Mouse (Mus musculus): ENCODE data around the gene Birc6.
"Not testable (repeated sequence)": the region's sequence is repeated elsewhere in the genome, so short reads cannot be mapped to it uniquely, and the experiment has no call there.

The Birc6 gene

GRCm38 (mm10) chr17:74564151-74564550, 36.1 kb downstream of the Birc6 start:
- DNase-seq: no peak

GRCm38 (mm10) chr17:74569219-74569618, 41.1 kb downstream of the Birc6 start:
- no peak for DNase-seq

DNA sequence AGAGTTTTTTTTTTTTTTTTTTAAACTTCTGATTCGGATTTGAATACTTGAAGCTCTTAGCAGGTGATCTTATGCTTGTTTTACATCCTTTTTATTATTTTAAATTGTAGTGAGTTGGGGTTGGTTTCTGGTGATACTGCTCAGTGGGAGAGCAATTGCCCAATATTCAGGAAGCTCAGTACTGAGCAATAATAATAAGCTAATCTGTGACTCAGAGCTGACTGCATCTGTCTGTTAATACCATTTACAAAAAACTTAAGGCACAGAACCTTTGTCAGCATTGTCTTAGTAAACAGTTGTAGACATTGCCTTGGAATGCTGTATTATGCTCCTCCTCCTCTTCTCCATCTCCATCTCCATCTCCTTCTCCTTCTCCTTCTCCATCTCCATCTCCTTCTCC, 42.5 kb downstream of the Birc6 start:
- no peak for DNase-seq

- DNase-seq: no peak
These were observed 49.1 kb downstream of the Birc6 start for GRCm38 (mm10) chr17:74577173-74577572.

- DNase-seq: no peak
These were observed 51.5 kb downstream of the Birc6 start for GRCm38 (mm10) chr17:74579586-74579985.

GRCm38 (mm10) chr17:74580738-74581137, 52.6 kb downstream of the Birc6 start:
- no peak for DNase-seq

- no peak for DNase-seq
These were observed 58.7 kb downstream of the Birc6 start for GRCm38 (mm10) chr17:74586768-74587167.

DNA sequence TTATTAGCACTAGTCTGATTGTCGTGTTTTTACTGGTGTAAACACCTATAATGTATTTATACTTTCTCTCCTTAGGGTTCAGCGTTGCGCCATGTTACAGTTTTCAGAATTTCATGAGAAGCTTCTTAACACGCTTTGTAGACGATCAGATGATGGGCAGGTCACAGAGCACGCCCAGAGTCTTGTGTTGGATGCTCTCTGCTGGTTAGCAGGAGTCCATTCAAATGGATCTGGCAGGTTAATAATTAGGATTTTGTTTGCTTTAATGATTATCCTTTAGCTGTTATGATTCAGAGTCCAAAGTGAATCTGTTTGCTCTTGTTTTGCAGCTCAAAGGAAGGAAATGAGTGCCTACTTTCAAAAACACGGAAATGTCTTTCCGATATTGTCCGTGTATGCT, 70.8 kb downstream of the Birc6 start:
- DNase-seq: peak; percentile 49

GRCm38 (mm10) chr17:74599396-74599795, 71.3 kb downstream of the Birc6 start:
- DNase-seq: no peak

DNA sequence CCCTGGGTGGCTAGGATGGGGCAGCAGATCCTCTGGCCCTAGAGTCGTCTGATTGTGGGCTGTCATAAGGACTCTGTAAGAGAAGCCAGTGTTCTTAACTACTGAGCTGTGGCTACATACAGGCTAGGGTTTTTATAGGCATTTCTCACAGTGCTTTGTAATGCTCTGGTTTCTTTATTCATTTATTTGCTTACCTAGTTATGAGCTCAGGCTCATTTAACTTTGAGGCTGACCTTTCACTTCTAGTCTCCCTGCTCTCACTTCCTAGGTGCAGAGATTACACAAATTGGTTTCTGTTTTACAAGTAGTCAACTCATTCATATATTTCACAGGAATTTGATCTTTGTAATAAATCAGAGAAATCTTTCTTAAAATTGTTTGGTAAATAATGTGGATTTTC, 73.1 kb downstream of the Birc6 start:
- no peak for DNase-seq

DNA sequence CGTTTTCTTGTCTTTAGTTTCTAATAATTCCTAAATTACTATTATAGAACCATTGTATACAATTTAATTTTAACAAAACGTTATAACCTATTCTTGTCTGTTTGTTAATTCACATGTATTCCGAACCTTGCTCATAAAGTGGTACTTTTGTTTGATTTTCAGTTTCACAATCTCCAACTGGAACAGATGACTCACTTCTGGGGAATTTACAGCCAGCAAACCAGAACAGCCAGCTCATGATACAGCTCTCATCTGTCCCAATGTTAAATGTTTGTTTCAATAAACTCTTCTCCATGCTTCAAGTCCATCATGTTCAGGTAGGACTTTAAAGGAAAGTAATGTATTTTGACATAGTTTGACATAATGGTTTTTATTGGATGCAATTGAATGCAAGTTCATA, 102.7 kb downstream of the Birc6 start:
- no peak for DNase-seq

DNA sequence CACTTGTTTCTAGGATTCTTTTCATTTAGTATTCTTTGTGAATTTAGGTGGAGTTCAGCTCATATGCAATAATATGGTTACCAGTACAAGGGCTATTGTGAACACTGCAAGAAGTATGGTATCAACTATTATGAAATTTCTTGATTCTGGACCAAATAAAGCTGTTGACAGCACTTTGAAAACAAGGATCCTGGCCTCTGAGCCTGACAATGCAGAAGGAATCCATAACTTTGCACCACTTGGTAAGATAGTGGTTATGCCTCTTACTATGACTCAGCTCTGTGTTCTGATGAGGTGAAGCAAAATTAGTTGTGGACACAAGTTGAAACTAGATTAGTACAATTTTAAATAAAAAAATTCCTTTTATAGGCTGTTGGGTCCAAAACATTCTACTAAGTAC, 114.3 kb downstream of the Birc6 start:
- no peak for DNase-seq

GRCm38 (mm10) chr17:74658362-74658761, 130.3 kb downstream of the Birc6 start:
- no peak for DNase-seq

- DNase-seq: no peak
These were observed 139.9 kb downstream of the Birc6 start for GRCm38 (mm10) chr17:74668010-74668409.

DNA sequence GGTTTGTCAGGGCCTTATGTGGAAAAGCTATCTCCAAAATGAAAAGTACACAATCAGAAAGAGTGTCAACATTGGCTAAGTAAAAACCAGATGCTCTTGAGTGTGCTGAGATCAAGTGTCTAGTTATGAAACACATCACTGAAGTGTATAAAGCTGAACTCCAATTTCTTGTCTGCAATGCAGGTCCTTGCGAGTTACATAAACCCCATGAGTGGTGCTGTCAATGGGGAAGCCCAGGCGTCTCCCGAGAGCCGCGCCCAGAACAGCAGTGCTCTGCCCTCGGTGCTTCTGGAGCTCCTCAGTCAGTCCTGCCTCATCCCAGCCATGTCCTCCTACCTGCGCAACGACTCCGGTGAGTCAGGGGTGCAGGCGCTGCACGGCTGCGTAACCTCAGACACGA, 141.9 kb downstream of the Birc6 start:
- no peak for DNase-seq

DNA sequence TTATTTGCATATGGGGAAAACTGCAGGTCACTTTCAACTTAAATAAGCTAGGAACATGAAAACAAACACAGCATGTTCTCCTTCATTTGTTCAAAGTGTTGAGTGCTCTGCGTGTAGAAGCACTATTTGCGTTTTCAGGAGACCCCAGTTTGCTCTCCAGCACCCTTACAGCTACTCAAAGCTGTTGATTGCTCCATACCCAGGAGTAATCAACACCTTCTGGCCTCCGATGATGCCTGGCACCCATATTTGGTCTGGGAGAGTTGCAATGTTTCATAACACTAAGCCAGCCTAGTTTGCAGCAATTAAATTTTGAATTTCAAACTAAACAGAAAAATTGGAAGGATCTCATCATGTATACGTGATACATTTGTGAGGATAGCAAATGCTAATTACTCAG, 144.4 kb downstream of the Birc6 start:
- DNase-seq: no peak

- DNase-seq: peak; percentile 52
These were observed 145.2 kb downstream of the Birc6 start for GRCm38 (mm10) chr17:74673251-74673650.

- no peak for DNase-seq
These were observed 150.0 kb downstream of the Birc6 start for GRCm38 (mm10) chr17:74678061-74678460.

DNA sequence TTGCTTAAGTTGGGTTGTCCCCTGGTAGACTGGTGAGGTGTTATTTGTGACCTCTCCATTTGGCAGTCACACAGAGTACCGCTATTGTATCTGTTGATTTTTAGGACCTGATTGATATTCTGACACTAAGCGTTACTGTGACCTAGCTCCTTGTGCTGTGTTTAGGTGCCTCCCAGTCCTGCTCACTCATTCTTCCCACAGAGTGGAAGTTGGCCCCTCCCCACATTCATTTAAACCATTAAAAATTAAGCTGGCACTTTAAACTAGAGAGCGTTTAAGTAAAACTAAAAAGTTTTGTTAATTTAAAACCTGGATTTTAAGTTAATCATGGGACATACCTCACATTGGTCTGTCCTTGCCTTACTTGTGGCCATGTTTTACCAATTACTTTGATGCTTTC, 156.8 kb downstream of the Birc6 start:
- peak; percentile 22 for DNase-seq

GRCm38 (mm10) chr17:74688555-74688954, 160.5 kb downstream of the Birc6 start:
- DNase-seq: no peak

DNA sequence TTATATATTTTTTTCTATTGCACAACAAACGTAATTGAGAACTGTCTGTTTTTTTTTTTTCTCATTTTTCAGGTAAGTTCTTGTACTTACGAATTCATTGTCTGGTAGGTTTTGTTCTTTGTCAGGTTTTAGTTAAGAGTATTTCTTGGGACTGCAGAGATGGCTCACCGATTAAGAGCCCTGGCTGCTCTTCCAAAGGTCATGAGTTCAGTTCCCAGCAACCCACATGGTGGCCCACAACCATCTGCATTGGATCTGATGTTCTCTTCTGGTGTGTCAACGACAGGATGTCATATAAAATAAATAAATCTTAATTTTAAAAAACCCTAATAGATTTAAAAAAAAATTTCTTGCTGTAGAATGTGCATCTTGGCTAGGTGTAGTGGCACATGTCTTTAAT, 161.3 kb downstream of the Birc6 start:
- no peak for DNase-seq

DNA sequence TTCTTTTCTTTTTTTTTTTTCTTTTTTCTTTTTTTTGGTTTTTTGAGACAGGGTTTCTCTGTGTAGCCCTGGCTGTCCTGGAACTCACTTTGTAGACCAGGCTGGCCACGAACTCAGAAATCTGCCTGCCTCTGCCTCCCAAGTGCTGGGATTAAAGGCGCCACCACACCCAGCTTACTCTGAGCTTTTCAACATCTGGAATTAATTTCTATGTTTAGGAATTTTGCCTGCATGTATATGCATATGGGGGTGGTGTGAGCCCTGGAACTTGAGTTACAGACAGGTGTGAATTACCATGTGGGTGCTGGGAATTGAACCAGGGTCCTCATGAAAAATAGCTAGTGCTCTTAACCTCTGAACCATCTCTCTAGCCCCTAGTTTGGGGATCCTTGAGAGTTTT, 173.6 kb downstream of the Birc6 start:
- DNase-seq: not testable (repeated sequence)

GRCm38 (mm10) chr17:74705480-74705879, 177.4 kb downstream of the Birc6 start:
- DNase-seq: no peak

GRCm38 (mm10) chr17:74706593-74706992, 178.5 kb downstream of the Birc6 start:
- DNase-seq: no peak

GRCm38 (mm10) chr17:74707637-74708152, 179.6 kb downstream of the Birc6 start:
- no peak for DNase-seq

- DNase-seq: no peak
These were observed 182.6 kb downstream of the Birc6 start for GRCm38 (mm10) chr17:74710731-74711130.

All from kidney, postnatal 14 days (tissue).